17 mouse cellular contexts compared by ENCODE assay signal in the genomic region with DNA sequence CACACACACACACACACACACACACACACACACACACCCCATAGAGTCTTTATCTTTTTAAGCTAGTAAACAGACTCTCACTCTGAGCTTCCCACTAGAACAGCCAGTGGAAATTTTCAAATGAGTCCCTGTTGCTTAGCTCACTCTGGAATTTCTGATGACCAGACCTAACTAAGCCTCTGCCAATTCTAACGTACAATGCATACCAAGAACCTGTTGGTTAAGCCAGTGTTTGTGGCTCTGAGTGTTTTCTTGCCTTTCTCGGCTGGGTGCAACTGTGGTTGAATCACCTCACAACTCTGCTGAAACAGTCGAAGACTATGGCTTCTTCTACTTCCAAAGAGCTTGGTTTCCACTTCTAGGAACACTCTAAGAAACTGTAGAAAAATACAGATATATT. TPM values are rescaled to one million over a fixed set of nuclear protein-coding genes. Genes with fewer than 3 reads are reported as not detected.
"Had no signal": no experiment of that assay in that cellular context is flagged by ENCODE, and none has a peak within 500 bp of the region (broad histone marks: within the 10 kb centered on the region; RNA-seq: fewer than 3 reads in every experiment).

No protein-coding gene starts in this region.

- H3K4me3 ChIP-seq: layer of hippocampus, adult 2 months; limb, embryonic 10.5 days; limb, embryonic 13.5 days; liver, embryonic 13.5 days had no signal

- H3K4me1 ChIP-seq: limb, embryonic 10.5 days; limb, embryonic 13.5 days; liver, embryonic 13.5 days had no signal

- DNase-seq: kidney, adult 18-20 months; kidney, adult 9 months; kidney, postnatal 25 days; layer of hippocampus, adult 9-11 months; liver, embryonic 13.5 days; lung, embryonic 14.5 days; lung, postnatal 10 days; lung, postnatal 36 days; midbrain, embryonic 14.5 days; thymus, adult 2 months; thymus, postnatal 14 days had no signal

- H3K27ac ChIP-seq: kidney, postnatal 0 days; layer of hippocampus, adult 2 months; limb, embryonic 10.5 days; limb, embryonic 13.5 days; liver, embryonic 13.5 days had no signal

RNA-seq across cellular contexts. Expression of a gene that starts 27.8 kb away (rescaled TPM):
- total RNA-seq: megakaryocyte progenitor cell, adult 5-6 weeks; megakaryocyte-erythroid progenitor cell, adult 5-6 weeks had no signal
